Mouse (Mus musculus) thymus, adult 2 months (tissue): ENCODE measurements around the gene Mpzl3.

Experiments used
- CTCF ChIP-seq: fragments of 200-500 bp; IDR thresholded peaks from 2 replicates; pipeline ENCODE4 v1.5.1; 2012; ENCODE audit warnings: mild to moderate bottlenecking, control low read depth, low read length, moderate library complexity, borderline replicate concordance; ENCODE audit not compliant: control insufficient read depth, poor library complexity, insufficient read depth; ENCODE audit errors: extremely low read depth
- POLR2A ChIP-seq: fragments of 200-500 bp; IDR thresholded peaks from 2 replicates; pipeline ENCODE4 v1.6.1; 2012; ENCODE audit warnings: mild to moderate bottlenecking, low read length, control low read depth, moderate library complexity; ENCODE audit not compliant: control insufficient read depth, poor library complexity, insufficient read depth; ENCODE audit errors: extremely low read depth

DNA sequence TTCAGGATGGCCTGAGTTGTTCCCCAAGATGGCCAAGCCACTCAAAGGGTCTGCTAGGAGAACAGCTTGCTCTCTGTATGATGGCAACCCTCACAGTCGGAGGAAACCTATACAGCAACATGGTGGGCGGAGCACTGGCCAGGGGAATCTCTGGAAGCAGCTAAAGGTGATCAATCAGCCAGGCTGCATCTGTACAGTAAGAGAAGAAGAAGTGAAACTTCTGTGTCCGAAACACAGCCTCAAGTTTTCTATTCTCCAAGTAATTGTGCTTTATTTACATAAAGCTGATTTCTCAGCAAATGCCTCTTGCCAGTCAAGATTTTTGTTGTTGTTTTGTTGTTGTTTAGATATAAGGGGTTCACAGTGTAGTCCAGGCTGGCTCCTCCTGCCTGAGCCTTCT lies 22.9 kb downstream of the Mpzl3 start:
- TF ChIP-seq CTCF (no peak), POLR2A (no peak)
